26 mouse cellular contexts compared by ENCODE assay signal in genomic region chr7:70846076-70846475, GRCm38 (mm10).
DNase-seq lines count a peak whose midpoint lies in the region; ATAC-seq lines count a peak whose summit lies in the region.
"Had no signal": no experiment of that assay in that cellular context is flagged by ENCODE, and none has a peak within 500 bp of the region (broad histone marks: within the 10 kb centered on the region; RNA-seq: fewer than 3 reads in every experiment).

No protein-coding gene starts in this region.

- DNase-seq in hindbrain, embryonic 11.5 days (ENCODE audit: low spot score): peak; percentile 38
- DNase-seq in hindbrain, embryonic 14.5 days (ENCODE audit: low spot score): no peak
- peak; percentile 2 for DNase-seq in lung, postnatal 10 days
- DNase-seq in lung, postnatal 25 days (ENCODE audit: low spot score): no peak
- peak; percentile 75 for DNase-seq in embryo, embryonic 11 days
- peak; percentile 33 for DNase-seq in limb, embryonic 10.5 days (ENCODE audit: low spot score)
- no peak for DNase-seq in right cerebral cortex, postnatal 14 days
- no peak for DNase-seq in B cell, adult 2 months
- DNase-seq: adrenal gland, adult 8-10 months; cerebellum, adult 11-12 months; cerebellum, postnatal 36 days; gastrocnemius, postnatal 14 days; heart, adult 18-20 months; heart, postnatal 14 days; kidney, adult 9 months; layer of hippocampus, adult 9-11 months; right cerebral cortex, postnatal 25 days had no signal

- H3K9ac ChIP-seq in hindbrain, embryonic 11.5 days (ENCODE audit: low read depth, low read length): no peak overlapping the region
- H3K9ac ChIP-seq in hindbrain, embryonic 14.5 days: no peak overlapping the region
- H3K9ac ChIP-seq: embryonic facial prominence, embryonic 13.5 days; heart, embryonic 13.5 days; hindbrain, embryonic 15.5 days had no signal

- no peaks in the 10 kb centered on the region for H3K27me3 ChIP-seq in hindbrain, embryonic 11.5 days (ENCODE audit: control insufficient read depth, insufficient read depth, low read length)
- H3K27me3 ChIP-seq in hindbrain, embryonic 14.5 days (ENCODE audit: control insufficient read depth, insufficient read depth, low read length): no peaks in the 10 kb centered on the region
- H3K27me3 ChIP-seq in limb, embryonic 10.5 days (ENCODE audit: low read depth, poor library complexity, severe bottlenecking): no peaks in the 10 kb centered on the region
- H3K27me3 ChIP-seq: heart, embryonic 13.5 days; hindbrain, embryonic 15.5 days had no signal

- peak; percentile 39; the same call in 1 of the 2 replicates for ATAC-seq in hindbrain, embryonic 11.5 days (ENCODE audit: low FRiP score)
- no peak for ATAC-seq in hindbrain, embryonic 14.5 days (ENCODE audit: low FRiP score)
- ATAC-seq: activated CD4-positive, CD25-positive, alpha-beta regulatory T cell, adult 4 months; forebrain, embryonic 14.5 days; lung, postnatal 0 days; midbrain, embryonic 16.5 days had no signal

- H3K27ac ChIP-seq in hindbrain, embryonic 11.5 days (ENCODE audit: low read depth, low read length): no peak overlapping the region
- no peak overlapping the region for H3K27ac ChIP-seq in hindbrain, embryonic 14.5 days
- no peak overlapping the region for H3K27ac ChIP-seq in limb, embryonic 10.5 days
- H3K27ac ChIP-seq: embryonic facial prominence, embryonic 13.5 days; heart, embryonic 13.5 days; hindbrain, embryonic 15.5 days had no signal

- no peak overlapping the region for H3K4me3 ChIP-seq in hindbrain, embryonic 11.5 days (ENCODE audit: low read depth, low read length)
- no peak overlapping the region for H3K4me3 ChIP-seq in hindbrain, embryonic 14.5 days (replicated peaks; ENCODE audit: low read length)
- no peak overlapping the region for H3K4me3 ChIP-seq in limb, embryonic 10.5 days
- H3K4me3 ChIP-seq: embryonic facial prominence, embryonic 13.5 days; erythroblast, embryonic 14.5 days; heart, embryonic 13.5 days; hindbrain, embryonic 15.5 days; myocyte had no signal

- no peaks in the 10 kb centered on the region for H3K9me3 ChIP-seq in hindbrain, embryonic 11.5 days (ENCODE audit: control insufficient read depth, low read length)
- H3K9me3 ChIP-seq in hindbrain, embryonic 14.5 days (ENCODE audit: control insufficient read depth, low read length): no peaks in the 10 kb centered on the region
- no peaks in the 10 kb centered on the region for H3K9me3 ChIP-seq in limb, embryonic 10.5 days (replicated peaks)
- H3K9me3 ChIP-seq: embryonic facial prominence, embryonic 13.5 days; heart, embryonic 13.5 days; hindbrain, embryonic 15.5 days had no signal

- peaks cover 9% of the 10 kb centered on the region for H3K4me1 ChIP-seq in hindbrain, embryonic 11.5 days (replicated peaks; ENCODE audit: control insufficient read depth, insufficient read depth, low read length)
- no peaks in the 10 kb centered on the region for H3K4me1 ChIP-seq in hindbrain, embryonic 14.5 days (replicated peaks; ENCODE audit: control insufficient read depth, insufficient read depth, low read length)
- peaks cover 13% of the 10 kb centered on the region for H3K4me1 ChIP-seq in limb, embryonic 10.5 days
- H3K4me1 ChIP-seq: hindbrain, embryonic 15.5 days had no signal

- WGBS in hindbrain, embryonic 11.5 days: 1% methylated on average over 4 of the region's 4 CpGs
- 6% methylated on average over 4 of the region's 4 CpGs for WGBS in hindbrain, embryonic 14.5 days
- 8% methylated on average over 4 of the region's 4 CpGs for WGBS in limb, embryonic 10.5 days

- no peak overlapping the region for H3K4me2 ChIP-seq in hindbrain, embryonic 11.5 days (replicated peaks; ENCODE audit: low read depth, low read length)
- H3K4me2 ChIP-seq in hindbrain, embryonic 14.5 days (replicated peaks): no peak overlapping the region
- H3K4me2 ChIP-seq: embryonic facial prominence, embryonic 13.5 days; heart, embryonic 13.5 days; hindbrain, embryonic 15.5 days had no signal

- no peaks in the 10 kb centered on the region for H3K36me3 ChIP-seq in hindbrain, embryonic 11.5 days (ENCODE audit: control insufficient read depth, insufficient read depth, low read length)
- H3K36me3 ChIP-seq in hindbrain, embryonic 14.5 days (replicated peaks; ENCODE audit: control insufficient read depth, insufficient read depth): no peaks in the 10 kb centered on the region
- no peaks in the 10 kb centered on the region for H3K36me3 ChIP-seq in limb, embryonic 10.5 days
- H3K36me3 ChIP-seq: embryonic facial prominence, embryonic 13.5 days; heart, embryonic 13.5 days; hindbrain, embryonic 15.5 days had no signal

Comparison
In these comparisons a context has a peak if more than half of its experiments do, and no peak if none do; other contexts are left out.
1. DNase-seq: peak in hindbrain, embryonic 11.5 days (single experiment), lung, postnatal 10 days (single experiment), embryo, embryonic 11 days (single experiment) and limb, embryonic 10.5 days (single experiment); none in hindbrain, embryonic 14.5 days (single experiment), lung, postnatal 25 days (single experiment), right cerebral cortex, postnatal 14 days (single experiment) and B cell, adult 2 months (0 of 2).